Mouse (Mus musculus): Measurements from ENCODE around the gene Naga.

- TF ChIP-seq CTCF (IDR thresholded peaks at IDR 0.05; ENCODE audit: insufficient read depth, low read depth, low read length) (no peak), POLR2A (IDR thresholded peaks at IDR 0.05; ENCODE audit: insufficient read depth, low read depth, low read length) (no peak)
Measured at GRCm38 (mm10) chr15:82339634-82340254, 1.0 kb upstream of the Naga start.

All from olfactory bulb, adult 2 months (tissue).